Mouse (Mus musculus): ENCODE measurements around the gene Cgn. TPM values are rescaled to one million over a fixed set of nuclear protein-coding genes. Genes with fewer than 3 reads are reported as not detected.
A peak's percentile ranks its signal among the peaks of the same experiment; 100 is the strongest.

The Cgn gene
- under 1 TPM in 1 of 2 experiments, not detected in 1; 0.26 TPM for polyA plus RNA-seq (2017; shearing (Covaris generic))

DNA sequence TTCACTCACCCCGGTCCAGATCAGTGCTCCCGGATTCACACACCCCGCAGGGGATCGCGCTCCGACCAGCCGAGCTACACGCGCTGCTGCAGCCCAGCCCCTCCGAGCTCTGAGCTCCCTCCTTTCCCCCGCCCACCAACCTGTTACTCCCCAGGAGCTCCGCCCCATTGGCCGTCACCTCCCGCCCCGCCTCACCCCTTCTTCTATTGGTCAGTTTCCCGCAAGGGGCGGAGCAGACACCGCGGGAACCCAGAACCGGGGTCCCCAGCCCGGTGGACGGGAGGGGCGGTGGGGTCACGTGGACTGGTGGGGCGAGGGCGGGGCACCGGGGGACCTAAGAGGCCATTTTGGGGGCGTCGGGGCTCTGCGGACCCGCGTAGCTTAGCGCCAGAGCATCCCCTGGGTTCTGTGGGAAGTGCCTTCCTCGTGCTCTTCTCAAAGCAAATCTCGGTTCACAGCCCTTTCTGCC is at the start of gene Cgn:
Gene Cgn (minus strand): TSS at position 126 of the 469 bp plus-strand sequence.
- ATAC-seq, result peak; percentile 95

GRCm38 (mm10) chr3:94835396-94835795 is 49.1 kb upstream of the Cgn start:
- no peak for ATAC-seq

GRCm38 (mm10) chr3:94833358-94833757 is 47.1 kb upstream of the Cgn start:
- ATAC-seq, result no peak

DNA sequence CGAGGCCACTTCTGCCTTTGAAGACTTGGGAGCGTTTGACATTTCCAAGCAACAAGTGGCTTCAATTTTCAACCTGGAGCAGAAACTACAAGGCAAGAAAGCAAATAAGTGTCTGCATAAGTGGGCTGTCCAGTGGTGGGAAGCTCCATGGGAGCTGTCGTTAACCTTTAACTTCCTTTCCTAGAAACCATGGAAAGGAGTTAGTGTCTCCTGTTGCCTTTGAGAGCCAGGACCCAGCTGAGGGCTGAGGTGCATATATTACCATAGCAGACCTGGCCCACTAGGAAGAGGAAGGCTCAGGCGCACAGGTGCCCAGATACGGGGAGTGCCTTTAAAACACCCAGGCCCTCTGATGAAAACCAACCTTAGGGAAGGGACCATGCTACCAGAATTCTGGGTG is 46.4 kb upstream of the Cgn start:
- no peak for ATAC-seq

DNA sequence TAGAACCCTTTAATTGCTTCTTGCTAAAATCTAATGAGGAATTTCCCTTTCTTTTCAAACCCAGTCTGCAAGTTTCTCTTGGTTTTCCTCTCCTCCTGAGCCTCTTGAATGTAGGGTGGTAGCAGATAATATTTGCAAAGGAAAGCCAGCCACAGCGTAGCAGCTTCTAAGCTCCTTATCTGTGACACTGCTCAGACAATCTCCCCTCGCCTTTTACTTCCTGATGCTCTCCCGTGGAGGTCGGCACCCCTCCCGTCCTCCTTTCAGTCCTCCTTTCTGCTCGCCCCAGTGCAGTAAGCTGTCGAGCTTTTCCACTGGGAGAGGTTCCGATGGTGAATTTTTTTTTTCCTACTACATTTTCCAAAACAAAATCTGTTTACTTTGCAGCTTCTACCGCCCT is 45.8 kb upstream of the Cgn start:
- no peak for ATAC-seq

- no peak for ATAC-seq
These were observed 37.8 kb upstream of the Cgn start for GRCm38 (mm10) chr3:94824110-94824509.

DNA sequence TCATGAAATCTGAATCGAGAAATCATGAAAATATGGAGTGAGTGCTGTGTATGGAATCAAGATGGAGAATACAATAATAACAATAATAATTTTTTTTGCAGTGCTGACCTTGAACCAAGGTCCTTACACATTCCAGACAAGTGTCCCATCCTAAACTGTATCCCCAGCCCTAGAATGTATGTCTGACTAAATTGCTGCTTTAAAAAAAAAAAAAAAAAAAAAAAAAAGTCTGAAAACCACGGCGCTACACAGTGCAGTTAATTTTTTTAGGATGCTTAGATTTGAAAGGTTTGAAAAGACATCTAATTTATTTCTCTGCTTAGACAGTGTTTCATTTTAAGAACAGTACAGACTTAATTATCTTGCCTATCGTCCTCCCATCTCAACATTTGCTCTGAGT is 35.8 kb upstream of the Cgn start:
- ATAC-seq, result no peak

DNA sequence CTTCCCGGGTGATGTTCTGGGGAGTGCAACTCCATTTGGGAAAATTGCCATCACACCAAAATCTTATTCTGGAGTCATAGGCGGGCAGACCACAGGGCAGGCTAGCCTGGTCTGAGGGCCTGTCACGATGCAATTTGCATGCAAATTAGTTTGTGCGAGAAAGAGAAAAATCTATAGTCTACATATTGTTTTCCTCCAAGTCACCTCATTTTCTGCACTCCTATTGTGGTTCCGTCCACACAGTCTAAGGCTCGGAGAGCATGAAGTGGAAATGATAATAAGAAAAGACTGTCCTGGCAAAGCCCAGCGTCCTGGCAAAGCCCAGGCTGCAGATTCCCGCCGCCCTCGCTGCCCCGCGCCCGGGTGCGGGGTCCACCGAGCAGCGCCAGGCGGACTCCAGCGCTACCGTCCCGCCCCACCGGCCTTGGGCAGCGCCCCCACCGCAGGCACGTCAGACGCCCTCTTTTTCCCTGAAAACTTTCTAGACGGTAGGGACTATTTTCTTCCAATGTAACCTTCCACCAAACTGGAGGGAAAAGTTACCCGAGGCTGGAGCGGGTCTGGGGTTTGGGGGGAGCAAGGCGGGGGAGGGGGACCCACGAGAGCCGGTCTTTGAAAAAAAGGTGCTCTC is 34.8 kb upstream of the Cgn start:
- no peak for ATAC-seq

DNA sequence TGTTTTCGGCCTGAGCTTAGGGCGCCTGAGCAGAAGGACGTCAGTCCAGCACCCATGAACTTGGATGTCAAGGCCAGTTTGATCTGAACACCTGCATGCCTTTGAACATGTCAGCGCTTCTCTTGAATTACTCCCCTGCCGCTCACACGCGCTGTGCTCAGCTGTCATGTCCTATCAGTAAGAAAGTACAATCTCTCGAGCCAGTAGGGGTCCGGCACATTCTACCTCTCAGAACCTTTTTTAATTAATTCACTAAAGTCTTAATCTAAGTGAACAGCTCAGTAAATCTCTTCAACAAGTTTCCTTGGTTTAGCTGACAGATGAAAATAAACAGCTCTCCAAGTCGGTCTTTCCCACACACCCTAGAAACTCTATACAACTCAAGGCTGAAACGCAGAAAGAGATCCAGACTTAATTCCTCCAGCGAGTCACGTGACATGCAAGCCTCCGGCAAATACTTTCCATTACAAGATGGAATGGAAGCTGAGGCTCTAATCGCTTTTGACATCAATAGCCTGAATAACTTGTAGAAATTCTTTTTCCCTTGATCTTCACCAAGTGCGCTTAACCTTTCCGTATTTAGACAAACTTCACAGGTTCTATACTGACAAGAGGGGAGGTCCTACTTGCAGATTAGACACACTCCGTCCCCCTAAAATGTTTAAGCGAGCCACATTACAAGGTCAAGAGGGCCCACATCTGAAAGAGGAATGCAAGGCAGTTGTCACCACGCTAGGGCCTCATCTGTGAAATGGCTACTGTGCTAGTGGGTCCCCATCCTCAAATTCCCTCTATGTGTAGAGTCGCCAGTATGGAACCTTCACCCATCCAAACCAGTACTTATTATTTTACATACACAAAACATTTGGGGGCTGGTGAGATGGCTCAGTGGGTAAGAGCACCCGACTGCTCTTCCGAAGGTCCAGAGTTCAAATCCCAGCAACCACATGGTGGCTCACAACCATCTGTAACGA is 33.4 kb upstream of the Cgn start:
- ATAC-seq, result no peak

- no peak for ATAC-seq
These were observed 31.4 kb upstream of the Cgn start for GRCm38 (mm10) chr3:94817731-94818130.

DNA sequence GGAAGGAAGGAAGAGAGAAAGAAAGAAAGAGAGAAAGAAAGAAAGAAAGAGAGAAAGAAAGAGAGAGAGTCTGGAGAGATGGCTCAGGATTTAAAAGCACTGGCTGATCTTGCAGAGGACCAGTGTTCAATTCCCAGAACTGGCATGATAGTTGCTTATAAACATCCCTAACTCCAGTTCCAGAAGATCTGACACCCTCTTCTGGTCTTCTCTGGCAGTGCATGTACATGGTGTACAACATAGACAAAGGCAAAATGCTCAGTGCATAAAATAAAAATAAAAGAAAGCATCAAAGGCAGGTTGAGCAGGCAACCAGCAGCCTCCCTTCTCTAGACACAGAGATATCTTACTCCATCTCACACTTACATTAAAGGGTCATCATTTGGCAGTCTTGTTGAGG is 29.3 kb upstream of the Cgn start:
- ATAC-seq, result no peak

DNA sequence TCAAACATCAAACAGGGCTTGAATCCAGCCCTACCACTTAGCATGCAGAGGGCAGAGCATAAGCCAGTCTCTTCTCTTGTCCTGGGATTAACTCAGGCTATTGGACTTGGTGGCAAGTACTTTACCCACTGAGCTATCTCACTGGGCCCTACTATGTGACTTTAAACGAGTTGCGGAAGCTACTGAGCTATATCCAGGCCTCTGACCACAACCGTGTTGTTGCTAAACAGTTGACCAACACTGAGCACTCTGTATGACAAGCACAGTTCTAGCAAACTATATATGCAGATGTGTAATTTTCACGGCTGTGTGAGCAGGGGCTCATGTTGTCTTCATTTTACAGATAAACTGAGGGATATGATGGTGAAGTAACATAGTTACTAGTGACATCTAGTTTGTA is 28.4 kb upstream of the Cgn start:
- ATAC-seq, result no peak

DNA sequence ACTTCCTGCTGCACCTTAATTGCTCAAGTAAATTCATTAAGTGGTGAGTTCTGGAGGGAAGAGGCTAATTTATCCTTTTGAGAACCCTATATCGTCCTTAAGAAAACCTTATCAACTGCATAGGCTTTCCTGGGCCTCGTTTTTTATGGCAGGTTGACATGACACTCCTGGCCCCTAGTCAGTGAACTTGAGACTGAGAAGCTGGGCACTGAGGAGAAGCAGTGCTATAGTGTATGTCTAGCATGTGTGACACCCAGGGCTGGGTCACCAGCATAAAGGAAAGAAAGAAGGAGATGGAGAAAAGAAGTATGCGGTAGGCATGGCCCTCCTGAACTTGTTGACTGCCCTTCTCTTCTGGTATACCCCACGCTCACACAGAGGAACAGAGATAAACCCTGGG is 27.8 kb upstream of the Cgn start:
- ATAC-seq, result no peak

GRCm38 (mm10) chr3:94813651-94814050 is 27.4 kb upstream of the Cgn start:
- no peak for ATAC-seq

DNA sequence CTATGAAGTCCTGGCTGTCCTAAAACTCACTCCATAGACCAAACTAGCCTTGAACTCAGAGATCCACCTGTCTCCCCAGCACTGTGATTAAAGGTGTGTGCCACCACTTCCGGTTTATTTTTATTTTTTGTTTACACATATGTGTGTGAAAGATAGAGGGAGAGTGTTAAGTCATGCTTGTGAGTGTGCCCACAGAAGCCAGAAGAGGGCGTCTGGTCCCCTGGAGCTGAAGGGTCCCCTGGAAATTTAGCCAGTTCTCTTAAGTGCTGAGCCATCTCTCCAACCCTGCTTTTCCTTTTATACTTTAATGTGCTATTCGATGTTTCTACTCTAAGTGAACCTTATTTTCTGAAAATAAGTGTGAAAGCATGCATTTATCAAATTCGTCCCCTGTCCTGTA is 25.3 kb upstream of the Cgn start:
- ATAC-seq, result peak; percentile 49

DNA sequence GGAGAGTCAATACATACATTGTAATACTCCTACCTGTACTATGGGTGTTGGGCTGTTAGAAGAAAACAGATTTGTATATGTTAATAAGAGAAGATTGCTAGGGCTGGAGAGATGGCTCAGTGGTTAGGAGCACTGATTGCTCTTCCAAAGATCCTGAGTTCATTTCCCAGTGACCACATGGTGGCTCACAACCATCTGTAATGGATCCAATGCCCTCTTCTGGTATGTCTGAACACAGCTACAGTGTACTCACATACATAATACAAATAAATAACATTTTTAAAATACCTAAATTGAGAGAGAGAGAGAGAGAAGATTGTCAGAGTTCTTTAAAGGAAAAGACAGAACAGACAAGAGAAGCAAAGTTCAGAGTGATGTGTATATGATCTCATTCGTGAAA is 22.0 kb upstream of the Cgn start:
- no peak for ATAC-seq

- no peak for ATAC-seq
These were observed 18.7 kb upstream of the Cgn start for GRCm38 (mm10) chr3:94804976-94805375.

GRCm38 (mm10) chr3:94804146-94804545 is 17.9 kb upstream of the Cgn start:
- ATAC-seq, result no peak

DNA sequence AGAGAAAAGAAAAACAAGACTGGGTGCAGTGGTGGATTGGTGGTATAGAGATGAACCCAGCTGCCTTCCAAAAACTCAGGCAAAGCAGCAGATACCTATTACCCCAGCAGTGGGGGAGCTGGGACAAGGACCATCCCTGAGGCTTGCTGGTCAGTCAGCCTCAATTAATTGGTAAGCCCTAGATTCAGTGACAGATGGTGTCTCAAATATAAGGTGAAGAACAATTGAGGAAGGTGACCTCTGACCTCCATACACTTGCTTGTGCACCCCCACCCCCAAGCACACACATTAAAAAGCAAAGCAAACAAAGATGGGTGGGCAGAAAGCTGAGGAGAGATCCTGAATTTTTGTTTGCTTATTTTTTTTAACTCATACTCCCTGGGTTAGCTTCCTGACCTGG is 9.9 kb upstream of the Cgn start:
- ATAC-seq, result no peak

DNA sequence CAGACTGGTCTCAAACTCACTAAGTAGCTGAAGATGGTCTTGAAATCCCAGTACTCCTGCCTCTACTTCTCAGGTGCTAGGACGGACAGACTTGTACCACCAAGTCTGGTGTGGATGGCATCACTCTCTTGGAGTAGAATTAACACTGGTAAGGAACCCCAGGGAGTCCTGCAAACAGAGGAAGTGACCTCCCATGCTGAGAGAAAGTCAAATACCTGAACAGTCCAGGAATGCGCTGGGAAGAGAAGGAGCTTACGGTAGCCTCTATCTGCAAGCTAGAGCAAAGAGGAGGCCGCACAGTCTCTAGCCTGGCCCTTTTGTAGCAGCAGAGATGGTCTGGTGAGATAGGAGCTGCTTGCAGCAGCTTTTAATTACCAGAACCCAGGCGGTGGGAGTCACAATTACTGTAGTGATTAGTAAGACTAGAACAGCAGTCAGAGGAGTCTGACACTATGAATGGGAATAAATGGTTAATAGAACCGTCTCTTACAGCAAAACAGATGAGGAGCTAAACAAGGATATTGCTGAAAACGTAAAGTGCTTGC is 9.4 kb upstream of the Cgn start:
- ATAC-seq, result no peak

GRCm38 (mm10) chr3:94794359-94794758 is 8.1 kb upstream of the Cgn start:
- ATAC-seq, result no peak

- no peak for ATAC-seq
These were observed 7.4 kb upstream of the Cgn start for GRCm38 (mm10) chr3:94793672-94794071.

DNA sequence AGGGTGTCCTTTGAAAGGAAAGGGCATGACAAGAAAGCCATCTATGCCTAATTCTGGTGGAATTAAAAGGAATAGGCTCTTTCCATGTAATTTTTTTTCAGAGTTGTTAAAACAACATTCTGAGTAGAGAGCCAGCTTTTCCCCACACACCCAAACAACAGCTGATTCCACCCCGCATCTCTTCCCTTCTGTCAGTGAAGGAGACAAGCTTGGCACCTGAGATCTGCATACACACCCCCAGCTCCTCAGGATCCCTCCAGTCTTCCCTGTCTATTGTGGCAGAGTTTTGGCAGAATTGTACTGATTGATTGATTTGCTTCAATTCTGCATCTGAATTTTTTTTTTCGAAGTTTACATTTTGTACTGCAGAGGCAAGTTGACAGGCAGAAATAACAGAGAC is 6.0 kb upstream of the Cgn start:
- ATAC-seq, result no peak

DNA sequence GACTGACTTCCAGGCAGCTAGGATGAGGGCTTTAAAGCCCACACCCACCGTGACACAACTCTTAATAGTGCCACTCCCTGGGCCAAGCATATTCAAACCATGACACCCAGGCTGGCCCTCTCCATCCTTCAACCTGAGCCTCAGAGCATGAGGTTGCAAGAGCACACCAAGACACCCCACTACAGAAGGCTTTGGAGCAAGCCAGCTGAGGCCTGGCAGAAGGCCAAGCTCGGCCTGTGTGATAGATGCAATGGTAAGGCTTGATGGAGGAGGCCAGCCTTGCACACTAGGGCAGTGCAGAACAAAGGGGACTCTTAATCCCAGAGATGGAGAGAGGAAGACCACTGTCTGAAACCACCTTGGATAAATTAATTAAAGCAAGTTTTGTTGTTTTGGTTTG is 3.2 kb upstream of the Cgn start:
- ATAC-seq, result no peak

Measured in CD4-positive, CD25-positive, alpha-beta regulatory T cell, adult 4 months (primary cell).